Comparison of ENCODE assay signal across 9 mouse cellular contexts in the genomic region with DNA sequence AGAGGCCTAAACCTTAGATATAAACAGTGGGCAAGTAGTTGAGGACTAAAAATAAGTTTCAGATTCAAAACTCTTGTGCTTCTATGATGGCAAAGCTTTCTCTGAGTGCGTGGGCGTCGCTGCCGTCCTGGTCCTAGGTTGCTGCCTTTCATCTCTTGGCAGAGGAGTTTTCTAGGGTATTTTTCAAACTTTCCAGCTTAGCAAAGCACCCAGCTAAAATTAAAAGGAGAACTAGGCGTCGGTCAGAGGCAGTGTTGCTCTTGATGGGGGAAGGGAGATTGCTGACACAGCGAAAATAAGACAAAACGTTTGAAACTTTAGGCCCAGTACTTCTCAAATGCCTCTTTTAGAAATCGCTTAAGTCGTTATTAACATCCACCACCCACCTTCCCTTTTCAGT.
A peak's percentile ranks its signal among the peaks of the same experiment; 100 is the strongest.
DNase-seq lines count a peak whose midpoint lies in the region; ATAC-seq and TF ChIP-seq lines count a peak whose summit lies in the region.
"Had no signal": no experiment of that assay in that cellular context is flagged by ENCODE, and none has a peak within 500 bp of the region (broad histone marks: within the 10 kb centered on the region; RNA-seq: fewer than 3 reads in every experiment).

No protein-coding gene starts in this region.

- H3K4me3 ChIP-seq in heart, embryonic 16.5 days (ENCODE audit: low read length), result no peak overlapping the region
- no peak overlapping the region for H3K4me3 ChIP-seq in heart, embryonic 11.5 days (ENCODE audit: low read depth, low read length)
- H3K4me3 ChIP-seq in stomach, postnatal 0 days (ENCODE audit: low read depth, low read length), result no peak overlapping the region
- H3K4me3 ChIP-seq in midbrain, postnatal 0 days (ENCODE audit: low read depth, low read length), result no peak overlapping the region
- H3K4me3 ChIP-seq: embryonic facial prominence, embryonic 12.5 days had no signal

- peak overlapping the region; percentile 13; the same call in 1 of the 2 replicates for H3K27ac ChIP-seq in heart, embryonic 16.5 days (ENCODE audit: low read length)
- no peak overlapping the region for H3K27ac ChIP-seq in heart, embryonic 11.5 days (ENCODE audit: low read depth, low read length)
- H3K27ac ChIP-seq in stomach, postnatal 0 days (replicated peaks), result 0 out of 2 replicates have a peak overlapping the region, but pooled peaks have one; percentile 53
- no peak overlapping the region for H3K27ac ChIP-seq in midbrain, postnatal 0 days (ENCODE audit: low read depth, low read length)
- H3K27ac ChIP-seq: embryonic facial prominence, embryonic 12.5 days had no signal

- DNase-seq in right cerebral cortex, postnatal 10 days (ENCODE audit: low spot score in 2 of 2), result peak; percentile 28 to 35
- no peak for DNase-seq in right cerebral cortex, adult 18-20 months
- DNase-seq in stomach, postnatal 0 days (ENCODE audit: low spot score), result no peak
- DNase-seq in midbrain, postnatal 0 days (ENCODE audit: low spot score), result no peak
- DNase-seq in spleen, postnatal 14 days (ENCODE audit: low spot score in 2 of 2), result no peak

- H3K27me3 ChIP-seq in heart, embryonic 16.5 days (ENCODE audit: control insufficient read depth, insufficient read depth, low read length), result no peaks in the 10 kb centered on the region
- H3K27me3 ChIP-seq in heart, embryonic 11.5 days (ENCODE audit: control insufficient read depth, insufficient read depth, low read length), result no peaks in the 10 kb centered on the region
- H3K27me3 ChIP-seq in stomach, postnatal 0 days (ENCODE audit: control insufficient read depth, insufficient read depth, low read length), result no peaks in the 10 kb centered on the region
- no peaks in the 10 kb centered on the region for H3K27me3 ChIP-seq in midbrain, postnatal 0 days (ENCODE audit: insufficient read depth, low read length)
- H3K27me3 ChIP-seq: embryonic facial prominence, embryonic 12.5 days had no signal

- no peaks in the 10 kb centered on the region for H3K9me3 ChIP-seq in heart, embryonic 16.5 days (replicated peaks; ENCODE audit: control insufficient read depth, low read length)
- H3K9me3 ChIP-seq in heart, embryonic 11.5 days (replicated peaks; ENCODE audit: control insufficient read depth, low read length), result no peaks in the 10 kb centered on the region
- no peaks in the 10 kb centered on the region for H3K9me3 ChIP-seq in stomach, postnatal 0 days (ENCODE audit: control insufficient read depth, low read length)
- no peaks in the 10 kb centered on the region for H3K9me3 ChIP-seq in midbrain, postnatal 0 days (ENCODE audit: low read length)
- H3K9me3 ChIP-seq: embryonic facial prominence, embryonic 12.5 days had no signal

- H3K4me1 ChIP-seq in heart, embryonic 16.5 days (ENCODE audit: control insufficient read depth, insufficient read depth, low read length), result no peaks in the 10 kb centered on the region
- H3K4me1 ChIP-seq in heart, embryonic 11.5 days (ENCODE audit: control insufficient read depth, insufficient read depth, low read length), result no peaks in the 10 kb centered on the region
- no peaks in the 10 kb centered on the region for H3K4me1 ChIP-seq in stomach, postnatal 0 days (replicated peaks; ENCODE audit: control insufficient read depth, insufficient read depth)
- no peaks in the 10 kb centered on the region for H3K4me1 ChIP-seq in midbrain, postnatal 0 days (ENCODE audit: insufficient read depth, low read length)

- no peak for TF ChIP-seq CTCF in stomach, postnatal 0 days (IDR thresholded peaks at IDR 0.05; ENCODE audit: low read depth)
- TF ChIP-seq CTCF in midbrain, postnatal 0 days (IDR thresholded peaks at IDR 0.05), result no peak

- WGBS in heart, embryonic 16.5 days, result 65% methylated on average over 10 of the region's 10 CpGs
- 74% methylated on average over 10 of the region's 10 CpGs for WGBS in heart, embryonic 11.5 days (ENCODE audit: insufficient replicate concordance)
- 56% methylated on average over 10 of the region's 10 CpGs for WGBS in stomach, postnatal 0 days
- 85% methylated on average over 10 of the region's 10 CpGs for WGBS in midbrain, postnatal 0 days

- no peaks in the 10 kb centered on the region for H3K36me3 ChIP-seq in heart, embryonic 16.5 days (ENCODE audit: control insufficient read depth, insufficient read depth)
- H3K36me3 ChIP-seq in heart, embryonic 11.5 days (ENCODE audit: control insufficient read depth, insufficient read depth, low read length), result no peaks in the 10 kb centered on the region
- no peaks in the 10 kb centered on the region for H3K36me3 ChIP-seq in stomach, postnatal 0 days (ENCODE audit: control insufficient read depth, insufficient read depth, low read length)
- H3K36me3 ChIP-seq in midbrain, postnatal 0 days (ENCODE audit: insufficient read depth, low read length), result no peaks in the 10 kb centered on the region
- H3K36me3 ChIP-seq: embryonic facial prominence, embryonic 12.5 days had no signal

- H3K4me2 ChIP-seq in heart, embryonic 16.5 days (ENCODE audit: low read depth, low read length), result no peak overlapping the region
- no peak overlapping the region for H3K4me2 ChIP-seq in heart, embryonic 11.5 days
- H3K4me2 ChIP-seq in stomach, postnatal 0 days (replicated peaks; ENCODE audit: low read depth), result no peak overlapping the region
- H3K4me2 ChIP-seq in midbrain, postnatal 0 days (ENCODE audit: low read depth, low read length, poor library complexity, severe bottlenecking), result no peak overlapping the region
- H3K4me2 ChIP-seq: embryonic facial prominence, embryonic 12.5 days had no signal

- no peak overlapping the region for H3K9ac ChIP-seq in heart, embryonic 16.5 days (ENCODE audit: low read length)
- no peak overlapping the region for H3K9ac ChIP-seq in heart, embryonic 11.5 days (ENCODE audit: low read depth, low read length)
- H3K9ac ChIP-seq in stomach, postnatal 0 days (ENCODE audit: low read length), result no peak overlapping the region
- H3K9ac ChIP-seq in midbrain, postnatal 0 days (replicated peaks; ENCODE audit: low read length, poor library complexity, severe bottlenecking), result no peak overlapping the region
- H3K9ac ChIP-seq: embryonic facial prominence, embryonic 12.5 days had no signal

- TF ChIP-seq EP300 in stomach, postnatal 0 days (optimal IDR thresholded peaks at IDR 0.05), result no peak

- ATAC-seq in heart, embryonic 16.5 days (replicated peaks; ENCODE audit: extremely low read depth, insufficient read depth, low FRiP score), result no peak
- no peak for ATAC-seq in heart, embryonic 11.5 days (replicated peaks; ENCODE audit: insufficient number of reproducible peaks, low FRiP score, low TSS enrichment)
- peak; percentile 48 to 59; a peak in 3 of 4 replicates for ATAC-seq in hematopoietic stem cell, adult 5-6 weeks (replicated peaks in 1 of 2; ENCODE audit: insufficient read depth in 1 of 2, low FRiP score in 2 of 2, low TSS enrichment in 1 of 2, low read depth in 1 of 2, poor library complexity in 2 of 2, severe bottlenecking in 2 of 2)
- no peak for ATAC-seq in stomach, postnatal 0 days (ENCODE audit: low FRiP score, low TSS enrichment)
- ATAC-seq in midbrain, postnatal 0 days (ENCODE audit: low FRiP score), result no peak

Comparison
In these comparisons a context has a peak if more than half of its experiments do, and no peak if none do; other contexts are left out.
1. H3K27ac ChIP-seq: peak in heart, embryonic 16.5 days (single experiment) and stomach, postnatal 0 days (single experiment); none in heart, embryonic 11.5 days (single experiment) and midbrain, postnatal 0 days (single experiment).
2. DNase-seq: peak in right cerebral cortex, postnatal 10 days (2 of 2); none in right cerebral cortex, adult 18-20 months (single experiment), stomach, postnatal 0 days (single experiment), midbrain, postnatal 0 days (single experiment) and spleen, postnatal 14 days (0 of 2).
3. ATAC-seq: peak in hematopoietic stem cell, adult 5-6 weeks (2 of 2); none in heart, embryonic 16.5 days (single experiment), heart, embryonic 11.5 days (single experiment), stomach, postnatal 0 days (single experiment) and midbrain, postnatal 0 days (single experiment).